In genomic region chr3:35269977-35270880, GRCm38 (mm10) we compare ENCODE assay signal across 13 mouse cellular contexts.
A peak's percentile ranks its signal among the peaks of the same experiment; 100 is the strongest.
DNase-seq lines count a peak whose midpoint lies in the region; ATAC-seq lines count a peak whose summit lies in the region.
"Had no signal": no experiment of that assay in that cellular context is flagged by ENCODE, and none has a peak within 500 bp of the region (broad histone marks: within the 10 kb centered on the region; RNA-seq: fewer than 3 reads in every experiment).

No protein-coding gene starts in this region.

- no peaks in the 10 kb centered on the region for H3K27me3 ChIP-seq in hindbrain, embryonic 11.5 days (ENCODE audit: control insufficient read depth, insufficient read depth, low read length)
- H3K27me3 ChIP-seq in midbrain, embryonic 13.5 days: no peaks in the 10 kb centered on the region
- no peaks in the 10 kb centered on the region for H3K27me3 ChIP-seq in liver, embryonic 11.5 days (replicated peaks; ENCODE audit: control insufficient read depth, insufficient read depth, low read length)
- H3K27me3 ChIP-seq: heart, embryonic 13.5 days; hindbrain, embryonic 15.5 days; liver, embryonic 15.5 days had no signal

- H3K36me3 ChIP-seq in hindbrain, embryonic 11.5 days (ENCODE audit: control insufficient read depth, insufficient read depth, low read length): no peaks in the 10 kb centered on the region
- H3K36me3 ChIP-seq in midbrain, embryonic 13.5 days: no peaks in the 10 kb centered on the region
- H3K36me3 ChIP-seq in liver, embryonic 11.5 days (ENCODE audit: control insufficient read depth, insufficient read depth, low read length): no peaks in the 10 kb centered on the region
- H3K36me3 ChIP-seq: heart, embryonic 13.5 days; hindbrain, embryonic 15.5 days; liver, embryonic 15.5 days had no signal

- no peak overlapping the region for H3K9ac ChIP-seq in hindbrain, embryonic 11.5 days (ENCODE audit: low read depth, low read length)
- H3K9ac ChIP-seq in midbrain, embryonic 13.5 days (replicated peaks): no peak overlapping the region
- H3K9ac ChIP-seq in liver, embryonic 11.5 days (ENCODE audit: low read depth, low read length): no peak overlapping the region
- H3K9ac ChIP-seq: heart, embryonic 13.5 days; hindbrain, embryonic 15.5 days; liver, embryonic 15.5 days had no signal

- DNase-seq in 3134 (ENCODE audit: extremely low read depth, insufficient read length, low spot score): peak; percentile 26
- DNase-seq in embryo, embryonic 11 days: peak; percentile 45
- peak; percentile 45 for DNase-seq in hindbrain, embryonic 11.5 days (ENCODE audit: low spot score)
- DNase-seq in liver, embryonic 11.5 days (ENCODE audit: low spot score): no peak
- DNase-seq in right cerebral cortex, postnatal 10 days (ENCODE audit: low spot score in 2 of 2): no peak
- DNase-seq in gastrocnemius, postnatal 14 days: no peak
- DNase-seq: gastrocnemius, postnatal 10 days; kidney, adult 9 months; spleen, adult 18-20 months had no signal

- H3K4me1 ChIP-seq in hindbrain, embryonic 11.5 days (replicated peaks; ENCODE audit: control insufficient read depth, insufficient read depth, low read length): no peaks in the 10 kb centered on the region
- H3K4me1 ChIP-seq in midbrain, embryonic 13.5 days (replicated peaks): peaks cover 17% of the 10 kb centered on the region
- H3K4me1 ChIP-seq in liver, embryonic 11.5 days (replicated peaks; ENCODE audit: control insufficient read depth, insufficient read depth, low read length): no peaks in the 10 kb centered on the region
- H3K4me1 ChIP-seq: liver, embryonic 15.5 days had no signal

- WGBS in hindbrain, embryonic 11.5 days: 51% methylated on average over 7 of the region's 7 CpGs
- 32% methylated on average over 7 of the region's 7 CpGs for WGBS in midbrain, embryonic 13.5 days
- WGBS in liver, embryonic 11.5 days: 72% methylated on average over 7 of the region's 7 CpGs

- intact Hi-C loops in gastrocnemius, postnatal 14 days (cut with DNase I; ENCODE audit: low total_unique reads): no loop called here

- H3K9me3 ChIP-seq in hindbrain, embryonic 11.5 days (ENCODE audit: control insufficient read depth, low read length): no peaks in the 10 kb centered on the region
- no peaks in the 10 kb centered on the region for H3K9me3 ChIP-seq in midbrain, embryonic 13.5 days
- no peaks in the 10 kb centered on the region for H3K9me3 ChIP-seq in liver, embryonic 11.5 days (ENCODE audit: control insufficient read depth, low read length)
- H3K9me3 ChIP-seq: heart, embryonic 13.5 days; hindbrain, embryonic 15.5 days; liver, embryonic 15.5 days had no signal

- H3K4me2 ChIP-seq in hindbrain, embryonic 11.5 days (replicated peaks; ENCODE audit: low read depth, low read length): no peak overlapping the region
- no peak overlapping the region for H3K4me2 ChIP-seq in midbrain, embryonic 13.5 days (replicated peaks)
- no peak overlapping the region for H3K4me2 ChIP-seq in liver, embryonic 11.5 days
- H3K4me2 ChIP-seq: heart, embryonic 13.5 days; hindbrain, embryonic 15.5 days; liver, embryonic 15.5 days had no signal

- no peak overlapping the region for H3K4me3 ChIP-seq in hindbrain, embryonic 11.5 days (ENCODE audit: low read depth, low read length)
- H3K4me3 ChIP-seq in midbrain, embryonic 13.5 days (replicated peaks): no peak overlapping the region
- no peak overlapping the region for H3K4me3 ChIP-seq in liver, embryonic 11.5 days (ENCODE audit: low read depth, low read length)
- H3K4me3 ChIP-seq: heart, embryonic 13.5 days; hindbrain, embryonic 15.5 days; liver, embryonic 15.5 days had no signal

- H3K27ac ChIP-seq in hindbrain, embryonic 11.5 days (ENCODE audit: low read depth, low read length): no peak overlapping the region
- no peak overlapping the region for H3K27ac ChIP-seq in midbrain, embryonic 13.5 days
- H3K27ac ChIP-seq in liver, embryonic 11.5 days (ENCODE audit: low read depth, low read length): no peak overlapping the region
- H3K27ac ChIP-seq: heart, embryonic 13.5 days; hindbrain, embryonic 15.5 days; liver, embryonic 15.5 days had no signal

- peak; percentile 47 for ATAC-seq in hindbrain, embryonic 11.5 days (ENCODE audit: low FRiP score)
- peak; percentile 86 for ATAC-seq in midbrain, embryonic 13.5 days
- no peak for ATAC-seq in liver, embryonic 11.5 days (replicated peaks; ENCODE audit: low FRiP score)

Comparison
In these comparisons a context has a peak if more than half of its experiments do, and no peak if none do; other contexts are left out.
1. DNase-seq: peak in 3134 (single experiment), embryo, embryonic 11 days (single experiment) and hindbrain, embryonic 11.5 days (single experiment); none in liver, embryonic 11.5 days (single experiment), right cerebral cortex, postnatal 10 days (0 of 2) and gastrocnemius, postnatal 14 days (single experiment).